Mouse (Mus musculus) E14TG2a.4 (cell line): Measurements from ENCODE around the gene Gm9789.

ENCODE experiments used
- CTCF ChIP-seq: conservative IDR thresholded peaks from 2 replicates; pipeline ENCODE4 v1.5.1; 2014; ENCODE audit warnings: low read length
- NANOG ChIP-seq: IDR thresholded peaks from 2 replicates; pipeline ENCODE4 v1.6.1; 2014; ENCODE audit warnings: borderline replicate concordance, low read length, mixed read lengths
- POU5F1 ChIP-seq: IDR thresholded peaks from 2 replicates; pipeline ENCODE4 v1.6.1; 2014; ENCODE audit warnings: low read length, borderline replicate concordance

DNA sequence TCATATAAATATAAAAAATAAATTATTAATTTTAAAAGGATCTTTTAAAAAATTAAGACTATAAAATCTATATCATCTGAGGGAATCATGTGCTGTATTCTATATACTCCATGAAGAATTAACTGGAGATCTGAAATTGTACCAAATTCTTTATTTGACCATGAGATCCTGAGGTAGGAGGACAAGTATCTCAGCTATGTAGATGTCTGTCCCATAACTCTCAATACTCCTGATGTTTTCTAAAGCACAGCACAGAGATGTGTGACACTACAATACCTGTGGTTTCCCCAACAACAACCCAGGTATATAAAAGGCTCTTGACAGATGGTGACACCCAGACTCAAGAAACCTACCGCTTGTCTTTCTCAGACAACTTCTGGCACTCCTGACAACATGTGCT lies 17.2 kb upstream of the Gm9789 start, which contains the start of gene Gm6358:
- TF ChIP-seq CTCF (no peak), NANOG (no peak), POU5F1 (no peak)
